ENCODE assay signal across 28 mouse cellular contexts in genomic region chr11:75727168-75727567, GRCm38 (mm10).
"Had no signal": no experiment of that assay in that cellular context is flagged by ENCODE, and none has a peak within 500 bp of the region (broad histone marks: within the 10 kb centered on the region; RNA-seq: fewer than 3 reads in every experiment).

No protein-coding gene starts in this region.

- H3K4me3 ChIP-seq: embryonic facial prominence, embryonic 10.5 days; embryonic facial prominence, embryonic 12.5 days; embryonic facial prominence, embryonic 13.5 days; embryonic facial prominence, embryonic 15.5 days; erythroblast, embryonic 14.5 days; forebrain, embryonic 10.5 days; forebrain, embryonic 12.5 days; forebrain, embryonic 13.5 days; forebrain, embryonic 15.5 days; gastrocnemius, adult 2 months; heart, adult 2 months had no signal

- H3K9me3 ChIP-seq: embryonic facial prominence, embryonic 10.5 days; embryonic facial prominence, embryonic 12.5 days; embryonic facial prominence, embryonic 13.5 days; embryonic facial prominence, embryonic 15.5 days; forebrain, embryonic 10.5 days; forebrain, embryonic 12.5 days; forebrain, embryonic 13.5 days; forebrain, embryonic 15.5 days had no signal

- H3K27me3 ChIP-seq: embryonic facial prominence, embryonic 12.5 days; embryonic facial prominence, embryonic 15.5 days; forebrain, embryonic 12.5 days; forebrain, embryonic 13.5 days; forebrain, embryonic 15.5 days had no signal

- H3K4me2 ChIP-seq: embryonic facial prominence, embryonic 12.5 days; embryonic facial prominence, embryonic 13.5 days; embryonic facial prominence, embryonic 15.5 days; forebrain, embryonic 12.5 days; forebrain, embryonic 13.5 days; forebrain, embryonic 15.5 days had no signal

- H3K27ac ChIP-seq: embryonic facial prominence, embryonic 10.5 days; embryonic facial prominence, embryonic 12.5 days; embryonic facial prominence, embryonic 13.5 days; embryonic facial prominence, embryonic 15.5 days; forebrain, embryonic 10.5 days; forebrain, embryonic 12.5 days; forebrain, embryonic 13.5 days; forebrain, embryonic 15.5 days; gastrocnemius, adult 2 months; heart, adult 2 months had no signal

- H3K4me1 ChIP-seq: embryonic facial prominence, embryonic 12.5 days had no signal

- H3K36me3 ChIP-seq: embryonic facial prominence, embryonic 10.5 days; embryonic facial prominence, embryonic 12.5 days; embryonic facial prominence, embryonic 13.5 days; embryonic facial prominence, embryonic 15.5 days; forebrain, embryonic 10.5 days; forebrain, embryonic 12.5 days; forebrain, embryonic 15.5 days had no signal

- H3K9ac ChIP-seq: embryonic facial prominence, embryonic 12.5 days; embryonic facial prominence, embryonic 13.5 days; embryonic facial prominence, embryonic 15.5 days; forebrain, embryonic 12.5 days; forebrain, embryonic 13.5 days; forebrain, embryonic 15.5 days; forebrain, postnatal 0 days had no signal

- ATAC-seq: forebrain, embryonic 13.5 days; forebrain, embryonic 15.5 days; forebrain, embryonic 16.5 days; forebrain, postnatal 0 days had no signal

- DNase-seq: cerebellum, adult 2 months; cerebellum, adult 8-10 months; cerebellum, adult 9-10 months; cerebellum, adult 9-11 months; cerebellum, postnatal 10 days; cerebellum, postnatal 14 days; cerebellum, postnatal 25 days; cerebellum, postnatal 36 days; embryo, embryonic 11 days; forebrain, postnatal 0 days; gastrocnemius, adult 2 months; gastrocnemius, postnatal 10 days; gastrocnemius, postnatal 14 days; gastrocnemius, postnatal 25 days; gastrocnemius, postnatal 36 days; heart, adult 11 months; heart, adult 18-20 months; heart, adult 2 months had no signal
